Mouse (Mus musculus) liver, embryonic 13.5 days (tissue): ENCODE data around the gene Slc22a26. TPM values are rescaled to one million over a fixed set of nuclear protein-coding genes. Genes with fewer than 3 reads are reported as not detected.
"Not testable (repeated sequence)": the region's sequence is repeated elsewhere in the genome, so short reads cannot be mapped to it uniquely, and the experiment has no call there.

Experiments
- ATAC-seq: fragments of 200-750 bp; cut with Nextera tagmentation; 2 replicates; pipeline ENCODE4 v1.8.0; 2017; ENCODE audit warnings: low read depth, mild to moderate bottlenecking, moderate number of reproducible peaks, moderate library complexity
- DNase-seq: peaks from one replicate; pipeline ENCODE4 v3.0.0; 2022
- H3K27ac ChIP-seq: fragments of 300-500 bp; sonication (generic); 2 replicates; pipeline ENCODE4 v1.5.1; 2015; ENCODE audit warnings: moderate library complexity, mild to moderate bottlenecking, inconsistent platforms
- H3K27me3 ChIP-seq: fragments of 300-500 bp; sonication (generic); 2 replicates; pipeline ENCODE4 v1.6.1; 2015; ENCODE audit warnings: mild to moderate bottlenecking, inconsistent platforms
- H3K36me3 ChIP-seq: fragments of 300-500 bp; sonication (generic); 2 replicates; pipeline ENCODE4 v1.6.1; 2015; ENCODE audit warnings: mild to moderate bottlenecking, inconsistent platforms
- H3K4me1 ChIP-seq: fragments of 300-500 bp; sonication (generic); replicated peaks from 2 replicates; pipeline ENCODE4 v1.6.1; 2015; ENCODE audit warnings: inconsistent platforms
- H3K4me2 ChIP-seq: fragments of 300-500 bp; sonication (generic); 2 replicates; pipeline ENCODE4 v1.6.1; 2015; ENCODE audit warnings: inconsistent platforms, mild to moderate bottlenecking, moderate library complexity
- H3K4me3 ChIP-seq: fragments of 300-500 bp; sonication (generic); replicated peaks from 2 replicates; pipeline ENCODE4 v1.5.1; 2015; ENCODE audit warnings: mild to moderate bottlenecking, inconsistent platforms
- H3K9ac ChIP-seq: fragments of 300-500 bp; sonication (generic); 2 replicates; pipeline ENCODE4 v1.6.1; 2015; ENCODE audit warnings: mild to moderate bottlenecking, inconsistent platforms
- H3K9me3 ChIP-seq: fragments of 300-500 bp; sonication (generic); replicated peaks from 2 replicates; pipeline ENCODE4 v1.6.1; 2016; ENCODE audit warnings: inconsistent platforms
- WGBS: fragments of 180-500 bp; shearing (Covaris S2); methylation state at CpG from one replicate; pipeline ENCODE4 v1.1.7; 2015; ENCODE audit not compliant: insufficient replicate concordance; 5-methylcytosine and 5-hydroxymethylcytosine counted together
- polyA plus RNA-seq: library from polyadenylated mRNA; unstranded; fragments of >200 nt; fragmentation: Nextera tagmentation; extraction: Ambion mirVana; gene quantifications from 2 replicates; pipeline ENCODE4 v1.2.1, GENCODE M21; 2015

Gene Slc22a26
- not detected in 2 replicates for polyA plus RNA-seq

DNA sequence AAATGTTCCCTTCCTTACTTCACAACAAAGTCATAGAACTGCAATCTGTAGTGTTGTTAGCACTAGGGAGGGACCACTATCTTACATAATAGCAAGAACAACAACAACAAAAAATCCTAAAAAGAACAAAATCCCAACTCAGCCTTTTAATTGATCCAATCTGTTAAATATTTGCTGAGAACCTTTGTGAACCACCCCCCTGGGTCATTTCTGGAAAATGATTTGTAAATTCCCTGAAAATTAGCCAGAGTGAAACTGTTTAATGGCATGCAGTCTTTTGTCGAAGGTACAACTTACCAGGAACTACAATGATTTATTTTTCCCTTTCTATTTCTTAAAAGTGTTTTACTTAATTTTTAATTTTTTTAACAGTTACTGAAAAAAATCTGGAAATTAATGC is at the start of gene Slc22a26:
Slc22a26 (minus strand) TSS at position 97 of the 400 bp plus-strand sequence.
- WGBS = 38% methylated on average over 1 of the region's 1 CpGs
- H3K36me3 ChIP-seq = no peaks in the 10 kb centered on the region

DNA sequence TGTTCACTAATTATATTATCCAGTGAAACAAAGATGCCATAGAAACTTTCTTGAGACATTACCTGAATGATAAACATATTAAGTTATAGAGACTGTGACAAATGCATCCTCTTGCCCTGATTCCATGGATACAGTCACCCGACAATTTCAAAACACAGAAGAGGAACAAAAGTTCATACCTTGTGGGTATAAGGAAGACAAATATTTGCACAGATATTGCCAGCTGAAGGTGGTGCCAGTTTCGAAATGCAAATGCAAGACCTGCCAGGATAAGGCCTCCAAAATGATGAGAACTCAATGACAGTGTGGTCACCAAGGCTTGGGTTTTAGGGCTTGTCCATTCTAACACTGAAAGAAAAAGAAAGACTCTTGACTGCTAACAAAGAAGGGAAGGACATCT is 27.4 kb upstream of the Slc22a26 start:
- Histone ChIP-seq H3K27ac (no peak overlapping the region), H3K4me2 (no peak overlapping the region), H3K4me1 (no peaks in the 10 kb centered on the region), H3K27me3 (no peaks in the 10 kb centered on the region), H3K36me3 (no peaks in the 10 kb centered on the region), H3K9me3 (peaks cover 2% of the 10 kb centered on the region; the same call in 1 of the 2 replicates), H3K4me3 (no peak overlapping the region), H3K9ac (no peak overlapping the region)
- DNase-seq (no peak), ATAC-seq (no peak)
- WGBS = 42% methylated on average over 2 of the region's 2 CpGs

More for the DNA sequence above, at the start of gene Slc22a26:
- H3K9me3 ChIP-seq = no peaks in the 10 kb centered on the region
- no peak within 1 kb of the TSS for H3K9ac ChIP-seq
- ATAC-seq (no peak), DNase-seq (no peak)
- H3K4me1 ChIP-seq = no peaks in the 10 kb centered on the region
- H3K27ac ChIP-seq = no peak within 1 kb of the TSS
- no peak within 1 kb of the TSS for H3K4me2 ChIP-seq
- no peak within 1 kb of the TSS for H3K4me3 ChIP-seq
- H3K27me3 ChIP-seq = no peaks in the 10 kb centered on the region

DNA sequence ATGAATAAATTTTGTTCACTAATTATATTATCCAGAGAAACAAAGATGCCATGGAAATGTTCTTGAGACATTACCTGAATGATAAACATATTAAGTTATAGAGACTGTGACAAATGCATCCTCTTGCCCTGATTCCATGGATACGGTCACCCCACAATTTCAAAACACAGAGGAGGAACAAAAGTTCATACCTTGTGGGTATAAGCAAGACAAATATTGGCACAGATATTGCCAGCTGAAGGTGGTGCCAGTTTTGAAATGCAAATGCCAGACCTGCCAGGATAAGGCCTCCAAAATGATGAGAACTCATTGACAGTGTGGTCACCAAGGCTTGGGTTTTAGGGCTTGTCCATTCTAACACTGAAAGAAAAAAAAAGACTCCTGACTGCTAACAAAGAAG is 11.9 kb downstream of the Slc22a26 start:
- Histone ChIP-seq H3K4me1 (no peaks in the 10 kb centered on the region), H3K9me3 (no peaks in the 10 kb centered on the region), H3K27me3 (no peaks in the 10 kb centered on the region), H3K36me3 (no peaks in the 10 kb centered on the region), H3K9ac (no peak overlapping the region), H3K4me3 (no peak overlapping the region), H3K27ac (no peak overlapping the region), H3K4me2 (no peak overlapping the region)
- DNase-seq = no peak
- WGBS = 69% methylated on average over 1 of the region's 1 CpGs
- no peak for ATAC-seq

DNA sequence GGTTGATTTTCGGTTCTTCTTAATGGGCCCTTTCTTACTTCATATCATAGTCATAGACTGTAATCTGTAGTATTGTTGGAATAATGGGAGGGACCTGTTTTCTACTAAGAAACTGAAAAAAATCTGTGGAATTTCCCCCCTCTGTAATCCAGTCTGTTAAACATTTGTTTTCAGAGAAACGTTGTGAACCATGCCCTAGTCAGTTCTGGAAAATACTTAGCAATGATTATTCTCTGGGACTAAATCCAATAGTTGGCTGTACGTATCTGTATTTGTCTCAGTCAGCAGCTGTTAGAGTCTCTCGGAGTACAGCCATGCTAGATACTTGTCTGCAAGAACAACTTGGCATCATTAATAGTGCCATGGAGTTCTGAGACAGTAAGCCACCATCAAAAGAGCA is 27.2 kb downstream of the Slc22a26 start:
- H3K36me3 ChIP-seq = no peaks in the 10 kb centered on the region
- DNase-seq (no peak), ATAC-seq (no peak)
- 58% methylated on average over 4 of the region's 4 CpGs for WGBS
- H3K9ac ChIP-seq = no peak overlapping the region
- H3K4me2 ChIP-seq = no peak overlapping the region
- H3K9me3 ChIP-seq = no peaks in the 10 kb centered on the region
- no peak overlapping the region for H3K4me3 ChIP-seq
- no peaks in the 10 kb centered on the region for H3K27me3 ChIP-seq
- H3K27ac ChIP-seq = no peak overlapping the region
- no peaks in the 10 kb centered on the region for H3K4me1 ChIP-seq

DNA sequence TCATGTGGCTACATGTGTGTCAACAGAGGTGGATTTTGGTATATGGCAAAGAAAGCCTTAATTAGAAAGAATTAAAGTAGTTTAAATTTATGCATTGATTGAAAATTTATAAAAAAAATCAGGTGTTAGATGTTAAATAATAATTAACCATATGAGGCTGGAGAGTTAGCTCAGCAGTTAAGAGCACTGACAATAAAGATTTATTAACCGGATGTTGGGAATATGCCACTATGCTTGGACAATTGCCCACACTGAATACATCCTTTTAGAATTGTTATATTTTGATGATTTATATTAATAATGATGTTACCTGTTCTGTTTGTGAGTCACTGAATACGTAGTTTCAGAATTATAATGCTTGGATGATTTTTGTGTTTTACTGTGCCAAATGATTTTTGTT is 36.3 kb downstream of the Slc22a26 start:
- Histone ChIP-seq H3K36me3 (no peaks in the 10 kb centered on the region), H3K4me1 (no peaks in the 10 kb centered on the region), H3K27ac (no peak overlapping the region), H3K9me3 (no peaks in the 10 kb centered on the region), H3K4me3 (no peak overlapping the region), H3K4me2 (no peak overlapping the region), H3K27me3 (no peaks in the 10 kb centered on the region), H3K9ac (no peak overlapping the region)
- DNase-seq (no peak), ATAC-seq (no peak)
- 56% methylated on average over 2 of the region's 2 CpGs for WGBS

DNA sequence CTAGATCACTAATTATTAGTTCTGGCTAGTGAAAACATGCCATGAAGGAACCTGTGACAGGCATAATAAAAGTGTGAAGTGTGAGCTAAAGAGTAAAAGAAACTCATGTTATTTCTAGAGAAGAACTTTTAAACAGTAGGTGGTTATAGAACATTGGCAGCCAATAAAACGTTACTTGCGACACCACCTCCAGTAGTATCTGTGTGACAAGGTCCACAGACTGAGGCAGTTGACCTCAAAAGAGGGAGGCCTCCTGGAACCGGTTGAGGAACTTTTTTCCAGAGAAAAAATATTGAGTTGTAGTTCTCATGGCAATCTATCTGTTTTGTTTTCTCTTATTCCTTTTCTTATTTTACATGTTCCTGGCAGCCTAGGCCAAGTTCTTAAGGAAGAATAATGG is 36.9 kb downstream of the Slc22a26 start:
- Histone ChIP-seq H3K4me1 (no peaks in the 10 kb centered on the region), H3K4me2 (no peak overlapping the region), H3K9me3 (no peaks in the 10 kb centered on the region), H3K27ac (no peak overlapping the region), H3K27me3 (no peaks in the 10 kb centered on the region), H3K36me3 (no peaks in the 10 kb centered on the region), H3K9ac (no peak overlapping the region), H3K4me3 (no peak overlapping the region)
- 68% methylated on average over 3 of the region's 3 CpGs for WGBS
- DNase-seq (no peak), ATAC-seq (no peak)

DNA sequence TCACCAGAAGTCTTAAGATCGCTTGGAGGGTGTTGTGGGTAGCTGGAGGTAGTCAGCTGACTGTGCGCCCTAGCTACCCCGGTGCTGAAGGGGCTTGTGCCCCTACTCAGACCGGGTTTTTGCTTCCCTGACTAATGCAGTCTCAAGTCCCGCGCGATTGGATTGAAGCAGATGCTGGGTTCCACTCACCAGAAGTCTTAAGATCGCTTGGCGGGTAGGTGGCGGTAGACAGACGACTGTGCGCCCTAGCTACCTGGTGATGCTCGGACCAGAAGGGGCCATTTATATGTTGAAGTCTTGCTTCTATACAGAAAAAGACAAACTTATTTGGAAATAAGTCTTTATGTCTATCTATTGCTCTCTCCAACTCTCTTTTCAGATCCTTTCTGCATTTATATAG is 49.1 kb downstream of the Slc22a26 start:
- 64% methylated on average over 13 of the region's 13 CpGs for WGBS

More for the DNA sequence above, 49.1 kb downstream of the Slc22a26 start:
- H3K4me2 ChIP-seq, H3K36me3 ChIP-seq, H3K27me3 ChIP-seq, H3K4me1 ChIP-seq, H3K27ac ChIP-seq, ATAC-seq, H3K9ac ChIP-seq, DNase-seq, H3K9me3 ChIP-seq, H3K4me3 ChIP-seq: not testable (repeated sequence)

Other genes with a start within 250 kb of the Slc22a26 start
- 24.6 and 27.1 TPM in 2 replicates for gene Pla2g16, start 245.2 kb downstream of the Slc22a26 start, polyA plus RNA-seq
- gene Lgals12, start 195.5 kb downstream of the Slc22a26 start, polyA plus RNA-seq = not detected in 2 replicates
- gene Hrasls5, start 190.1 kb downstream of the Slc22a26 start, polyA plus RNA-seq = not detected in 2 replicates
- not detected in 2 replicates for gene Slc22a19, start 91.4 kb downstream of the Slc22a26 start, polyA plus RNA-seq
- gene Slc22a27, start 163.4 kb upstream of the Slc22a26 start, polyA plus RNA-seq = not detected in 2 replicates